Mouse (Mus musculus) liver, adult 2 months (tissue): ENCODE results near the gene Lamp2. TPM values are rescaled to one million over a fixed set of nuclear protein-coding genes. Genes with fewer than 3 reads are reported as not detected.

Experiments used
- DNase-seq: peaks from one replicate; pipeline ENCODE4 v3.0.0-alpha.2; 2011; ENCODE audit warnings: low read depth, low spot score; ENCODE audit errors: extremely low read depth
- H3K27ac ChIP-seq: fragments of 200-500 bp; replicated peaks from 2 replicates; pipeline ENCODE4 v1.5.1; 2012; ENCODE audit warnings: low read depth, mild to moderate bottlenecking, control low read depth, inconsistent platforms, low read length; ENCODE audit not compliant: insufficient read depth
- H3K27me3 ChIP-seq: fragments of 200-500 bp; 2 replicates; pipeline ENCODE4 v1.6.1; 2012; ENCODE audit warnings: mild to moderate bottlenecking, moderate library complexity, low read length, inconsistent platforms; ENCODE audit not compliant: control insufficient read depth, insufficient read depth
- H3K36me3 ChIP-seq: fragments of 200-500 bp; 2 replicates; pipeline ENCODE4 v1.6.1; 2012; ENCODE audit warnings: low read length, inconsistent platforms; ENCODE audit not compliant: control insufficient read depth, insufficient read depth
- H3K4me1 ChIP-seq: fragments of 200-500 bp; 2 replicates; pipeline ENCODE4 v1.6.1; 2011; ENCODE audit warnings: low read length; ENCODE audit not compliant: control insufficient read depth, insufficient read depth
- H3K4me3 ChIP-seq: fragments of 200-500 bp; 2 replicates; pipeline ENCODE4 v1.5.1; 2011; ENCODE audit warnings: low read depth, mild to moderate bottlenecking, control low read depth, low read length, moderate library complexity; ENCODE audit not compliant: insufficient read depth
- H3K79me2 ChIP-seq: fragments of 200-500 bp; 2 replicates; pipeline ENCODE4 v1.6.1; 2012; ENCODE audit warnings: inconsistent platforms, mild to moderate bottlenecking, low read length, moderate library complexity; ENCODE audit not compliant: control insufficient read depth, insufficient read depth
- H3K9ac ChIP-seq: fragments of 200-500 bp; 2 replicates; pipeline ENCODE4 v1.6.1; 2012; ENCODE audit warnings: low read depth, mild to moderate bottlenecking, control low read depth, inconsistent platforms, low read length
- CTCF ChIP-seq: fragments of 200-500 bp; IDR thresholded peaks from 2 replicates; pipeline ENCODE4 v1.5.1; 2011; ENCODE audit warnings: low read depth, low read length, control low read depth
- POLR2A ChIP-seq: fragments of 200-500 bp; IDR thresholded peaks from 2 replicates; pipeline ENCODE4 v1.6.1; 2011; ENCODE audit warnings: low read length, control low read depth; ENCODE audit not compliant: insufficient read depth; ENCODE audit errors: extremely low read depth
- WGBS: fragments of 180-500 bp; shearing (Covaris S2); methylation state at CpG from one replicate; pipeline ENCODE4 v1.1.7; 2018; 5-methylcytosine and 5-hydroxymethylcytosine counted together
- polyA plus RNA-seq: library from polyadenylated mRNA; depleted of rRNA; stranded (reverse); fragments of >200 nt; gene quantifications from 2 replicates; pipeline ENCODE4 v1.2.3, GENCODE M21; 2012
- total RNA-seq: library from RNA; depleted of rRNA; stranded (reverse); fragments of >200 nt; gene quantifications from 2 replicates; pipeline ENCODE4 v1.2.3, GENCODE M21; 2014

Lamp2 gene
- total and polyA plus RNA-seq, 2 experiments: 203 to 458 TPM

GRCm38 (mm10) chrX:38442425-38442824 is 13.8 kb downstream of the Lamp2 start:
- peak; percentile 90 for DNase-seq
- no peaks in the 10 kb centered on the region for H3K27me3 ChIP-seq

DNA sequence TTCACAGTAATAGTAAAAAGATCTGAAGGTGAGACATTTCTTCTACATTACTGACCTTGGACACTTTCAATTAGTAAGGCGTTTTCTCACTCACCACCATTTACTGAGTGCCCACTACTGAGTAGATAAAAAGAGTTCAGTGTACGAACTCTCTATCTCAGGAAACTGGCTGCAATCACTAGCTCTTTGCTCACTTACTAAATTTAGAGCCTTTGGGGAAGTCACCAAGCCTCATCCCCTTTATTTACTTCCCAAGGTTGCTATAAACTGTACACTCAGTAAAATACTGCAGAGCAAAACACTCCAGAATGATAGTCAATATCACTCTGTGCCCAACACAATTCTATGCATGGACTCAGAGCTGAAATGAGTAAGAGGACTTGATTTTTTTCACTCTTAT is 16.6 kb downstream of the Lamp2 start:
- Histone ChIP-seq H3K9ac (no peak overlapping the region), H3K79me2 (no peaks in the 10 kb centered on the region; the same call in 1 of the 2 replicates), H3K27ac (no peak overlapping the region), H3K36me3 (peaks cover 45% of the 10 kb centered on the region), H3K4me1 (peaks cover 18% of the 10 kb centered on the region; the same call in 1 of the 2 replicates), H3K4me3 (no peak overlapping the region), H3K27me3 (no peaks in the 10 kb centered on the region)
- WGBS: 17% methylated on average over 2 of the region's 2 CpGs
- TF ChIP-seq POLR2A: no peak
- no peak for TF ChIP-seq CTCF
- DNase-seq: no peak

More at GRCm38 (mm10) chrX:38442425-38442824, 13.8 kb downstream of the Lamp2 start:
- WGBS: 29% methylated on average over 1 of the region's 1 CpGs
- TF ChIP-seq CTCF (no peak), POLR2A (no peak)
- peaks cover 21% of the 10 kb centered on the region; the same call in 1 of the 2 replicates for H3K4me1 ChIP-seq
- no peaks in the 10 kb centered on the region; the same call in 1 of the 2 replicates for H3K79me2 ChIP-seq
- H3K4me3 ChIP-seq: no peak overlapping the region
- H3K27ac ChIP-seq: peak overlapping the region; percentile 72; the same call in 1 of the 2 replicates
- no peak overlapping the region for H3K9ac ChIP-seq
- H3K36me3 ChIP-seq: peaks cover 32% of the 10 kb centered on the region

- Histone ChIP-seq H3K27me3 (no peaks in the 10 kb centered on the region), H3K4me1 (peaks cover 10% of the 10 kb centered on the region; the same call in 1 of the 2 replicates), H3K9ac (no peak overlapping the region), H3K27ac (no peak overlapping the region), H3K36me3 (peaks cover 45% of the 10 kb centered on the region), H3K79me2 (no peaks in the 10 kb centered on the region; the same call in 1 of the 2 replicates), H3K4me3 (no peak overlapping the region)
- peak; percentile 72 for DNase-seq
- 10% methylated on average over 7 of the region's 7 CpGs for WGBS
- no peak for TF ChIP-seq POLR2A
- TF ChIP-seq CTCF: peak; percentile 78
Observed at GRCm38 (mm10) chrX:38438147-38438791, 18.0 kb downstream of the Lamp2 start.

DNA sequence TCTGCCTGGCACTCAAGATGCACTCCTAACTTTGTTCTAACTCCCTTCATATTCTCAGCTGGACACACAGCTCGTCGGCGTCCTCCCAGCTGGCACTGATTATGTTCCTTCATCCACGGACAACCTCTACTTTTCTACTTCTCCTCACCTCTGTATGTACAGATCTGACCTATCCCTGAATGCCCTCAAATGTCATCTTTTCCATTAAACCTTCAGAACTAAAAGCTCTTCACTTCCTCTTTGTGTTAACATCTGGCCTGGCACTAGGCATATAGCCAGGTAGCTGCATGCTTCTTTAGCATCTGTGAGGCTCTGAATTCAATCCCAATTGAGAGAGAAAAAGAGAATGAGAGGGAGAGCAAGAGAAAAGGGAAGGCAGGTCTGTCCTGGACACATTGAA is 26.8 kb downstream of the Lamp2 start:
- no peak overlapping the region for H3K4me3 ChIP-seq
- no peak overlapping the region for H3K9ac ChIP-seq
- H3K4me1 ChIP-seq: peaks cover 11% of the 10 kb centered on the region
- H3K27ac ChIP-seq: peak overlapping the region; percentile 5; the same call in 1 of the 2 replicates
- WGBS: 74% methylated on average over 4 of the region's 4 CpGs
- TF ChIP-seq CTCF: no peak
- TF ChIP-seq POLR2A: no peak
- H3K79me2 ChIP-seq: no peaks in the 10 kb centered on the region; the same call in 1 of the 2 replicates
- H3K36me3 ChIP-seq: peaks cover 54% of the 10 kb centered on the region
- no peak for DNase-seq
- H3K27me3 ChIP-seq: no peaks in the 10 kb centered on the region

DNA sequence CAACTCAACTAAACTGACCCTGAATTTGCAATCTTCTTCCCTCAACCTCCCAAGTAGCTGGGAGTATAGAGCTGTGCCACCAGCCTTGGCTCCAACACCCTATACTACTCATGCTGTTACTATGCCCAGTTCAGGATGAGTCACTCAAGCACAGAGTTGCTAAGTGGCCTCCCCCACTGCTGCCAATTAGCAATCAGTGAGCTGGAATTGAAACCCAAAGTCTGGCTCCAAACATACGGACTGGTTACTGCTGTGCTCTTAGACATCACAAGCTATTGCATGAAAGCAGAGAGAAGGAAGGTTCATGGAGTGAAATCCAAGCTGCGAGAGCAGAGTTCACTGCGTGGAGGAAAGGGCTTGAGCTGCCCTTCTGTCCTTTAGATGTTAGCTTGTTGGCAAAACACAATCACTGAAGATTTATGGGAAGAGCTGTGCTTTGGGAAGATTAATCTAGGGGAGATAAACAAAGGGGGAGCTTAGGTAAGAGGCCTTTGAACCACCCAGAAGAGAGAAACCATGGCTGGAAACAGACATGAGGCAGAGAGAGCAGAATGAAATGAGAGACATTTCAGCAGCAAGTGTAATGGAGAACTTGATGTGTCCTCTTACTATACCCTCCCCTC is 27.3 kb downstream of the Lamp2 start:
- H3K36me3 ChIP-seq: peaks cover 58% of the 10 kb centered on the region
- peaks cover 12% of the 10 kb centered on the region for H3K4me1 ChIP-seq
- peak overlapping the region; percentile 58 for H3K27ac ChIP-seq
- no peaks in the 10 kb centered on the region; the same call in 1 of the 2 replicates for H3K79me2 ChIP-seq
- 18% methylated on average over 3 of the region's 3 CpGs for WGBS
- H3K27me3 ChIP-seq: no peaks in the 10 kb centered on the region
- DNase-seq: peak; percentile 70
- no peak overlapping the region for H3K4me3 ChIP-seq
- TF ChIP-seq POLR2A (no peak), CTCF (no peak)
- no peak overlapping the region for H3K9ac ChIP-seq
